Mouse (Mus musculus) heart, embryonic 12.5 days (tissue): ENCODE measurements around the gene Slc15a5. TPM values are rescaled to one million over a fixed set of nuclear protein-coding genes. Genes with fewer than 3 reads are reported as not detected.

Experiments
- ATAC-seq: fragments of 200-750 bp; cut with Nextera tagmentation; 2 replicates; pipeline ENCODE4 v1.8.0; 2017; ENCODE audit warnings: moderate TSS enrichment, moderate library complexity; ENCODE audit not compliant: insufficient number of reproducible peaks, low FRiP score
- H3K27ac ChIP-seq: fragments of 300-500 bp; sonication (generic); 2 replicates; pipeline ENCODE4 v1.5.1; 2016; ENCODE audit warnings: mild to moderate bottlenecking, moderate library complexity; ENCODE audit not compliant: poor library complexity, severe bottlenecking
- H3K27me3 ChIP-seq: fragments of 300-500 bp; sonication (generic); replicated peaks from 2 replicates; pipeline ENCODE4 v1.6.1; 2016; ENCODE audit warnings: mild to moderate bottlenecking, moderate library complexity
- H3K36me3 ChIP-seq: fragments of 300-500 bp; sonication (generic); 2 replicates; pipeline ENCODE4 v1.6.1; 2016; ENCODE audit warnings: mild to moderate bottlenecking, moderate library complexity
- H3K4me1 ChIP-seq: fragments of 300-500 bp; sonication (generic); replicated peaks from 2 replicates; pipeline ENCODE4 v1.6.1; 2016; ENCODE audit warnings: mild to moderate bottlenecking
- H3K4me2 ChIP-seq: fragments of 300-500 bp; sonication (generic); 2 replicates; pipeline ENCODE4 v1.6.1; 2016; ENCODE audit warnings: mild to moderate bottlenecking, moderate library complexity
- H3K4me3 ChIP-seq: fragments of 300-500 bp; sonication (generic); 2 replicates; pipeline ENCODE4 v1.5.1; 2016; ENCODE audit warnings: mild to moderate bottlenecking
- H3K9ac ChIP-seq: fragments of 300-500 bp; sonication (generic); 2 replicates; pipeline ENCODE4 v1.6.1; 2016; ENCODE audit warnings: mild to moderate bottlenecking, moderate library complexity
- H3K9me3 ChIP-seq: fragments of 300-500 bp; sonication (generic); replicated peaks from 2 replicates; pipeline ENCODE4 v1.6.1; 2016; ENCODE audit warnings: mild to moderate bottlenecking, moderate library complexity
- WGBS: fragments of 180-500 bp; shearing (Covaris S2); methylation state at CpG from one replicate; pipeline ENCODE4 v1.1.7; 2016; 5-methylcytosine and 5-hydroxymethylcytosine counted together
- polyA plus RNA-seq: library from polyadenylated mRNA; unstranded; fragments of >200 nt; fragmentation: Nextera tagmentation; extraction: Ambion mirVana; gene quantifications from 2 replicates; pipeline ENCODE4 v1.2.1, GENCODE M21; 2016

Slc15a5 gene
- polyA plus RNA-seq, 1 experiment from 2014 or later: not detected

DNA sequence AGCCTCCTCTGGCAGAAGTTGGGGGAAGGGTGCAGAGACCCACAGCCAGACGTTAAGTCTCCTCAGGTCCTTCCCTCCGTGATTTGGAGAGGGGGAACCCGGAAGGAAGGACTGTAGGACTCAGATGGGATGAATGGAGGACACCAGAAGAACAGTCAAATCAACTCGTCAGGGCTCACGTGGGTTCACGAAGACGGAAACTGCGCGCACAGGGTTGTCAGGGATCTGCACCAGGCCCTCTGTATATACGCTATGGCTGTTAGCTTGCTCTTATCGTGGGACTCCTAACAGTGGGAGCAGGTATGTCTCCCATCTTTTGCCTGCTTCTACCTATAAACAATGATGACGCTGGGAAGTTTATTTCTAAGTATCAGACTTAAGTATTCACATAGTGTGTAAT, 24.8 kb downstream of the Slc15a5 start:
- no peak overlapping the region for H3K4me3 ChIP-seq
- 74% methylated on average over 12 of the region's 12 CpGs for WGBS
- H3K27me3 ChIP-seq: 0 out of 2 replicates have a peak, but pooled peaks cover 3% of the 10 kb centered on the region
- no peak overlapping the region for H3K27ac ChIP-seq
- no peak overlapping the region for H3K4me2 ChIP-seq
- no peak for ATAC-seq
- H3K9ac ChIP-seq: no peak overlapping the region
- H3K9me3 ChIP-seq: no peaks in the 10 kb centered on the region
- no peaks in the 10 kb centered on the region for H3K36me3 ChIP-seq
- no peaks in the 10 kb centered on the region for H3K4me1 ChIP-seq

DNA sequence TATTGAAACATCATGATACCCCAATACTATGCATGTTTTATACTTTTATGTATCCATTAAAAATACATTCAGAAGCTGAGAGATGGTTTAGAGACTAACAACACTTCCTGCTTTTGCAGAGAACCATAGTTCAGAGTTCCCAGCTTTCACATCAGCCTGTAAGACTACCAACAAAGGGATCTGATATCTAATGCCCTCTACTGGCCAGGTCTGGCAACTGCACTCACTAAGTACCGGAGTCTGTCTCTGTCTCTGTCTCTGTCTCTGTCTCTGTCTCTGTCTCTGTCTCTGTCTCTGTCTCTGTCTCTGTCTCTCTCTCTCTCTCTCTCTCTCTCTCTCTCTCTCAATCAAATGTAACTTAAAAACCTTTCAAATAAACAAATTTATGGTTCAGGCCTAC, 25.6 kb downstream of the Slc15a5 start:
- H3K4me3 ChIP-seq: no peak overlapping the region
- no peak for ATAC-seq
- no peaks in the 10 kb centered on the region for H3K4me1 ChIP-seq
- no peaks in the 10 kb centered on the region for H3K36me3 ChIP-seq
- no peak overlapping the region for H3K4me2 ChIP-seq
- WGBS: 51% methylated on average over 1 of the region's 1 CpGs
- no peak overlapping the region for H3K9ac ChIP-seq
- 0 out of 2 replicates have a peak, but pooled peaks cover 3% of the 10 kb centered on the region for H3K27me3 ChIP-seq
- H3K9me3 ChIP-seq: no peaks in the 10 kb centered on the region
- no peak overlapping the region for H3K27ac ChIP-seq

DNA sequence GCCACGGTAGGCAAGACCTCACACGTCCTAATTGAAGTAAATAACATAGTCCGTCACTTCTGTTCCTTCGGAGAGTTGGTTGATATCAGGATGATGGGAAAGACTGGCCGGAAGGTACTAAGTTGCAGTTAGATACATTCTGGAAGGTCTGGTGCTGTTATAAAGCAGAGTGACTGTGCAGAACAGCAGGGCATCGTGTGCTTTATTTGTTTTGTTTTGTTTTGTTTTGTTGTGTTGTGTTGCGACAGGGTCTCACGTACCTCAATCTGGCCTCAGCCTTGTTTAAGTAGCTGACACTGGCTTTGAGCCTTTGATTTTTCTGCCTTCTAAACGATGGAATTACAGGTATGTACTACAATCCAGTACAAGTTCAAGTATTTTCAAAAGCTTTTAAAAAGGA, 26.0 kb downstream of the Slc15a5 start:
- Histone ChIP-seq H3K4me1 (no peaks in the 10 kb centered on the region), H3K27ac (no peak overlapping the region), H3K9ac (no peak overlapping the region), H3K4me3 (no peak overlapping the region), H3K36me3 (no peaks in the 10 kb centered on the region), H3K9me3 (no peaks in the 10 kb centered on the region), H3K27me3 (0 out of 2 replicates have a peak, but pooled peaks cover 3% of the 10 kb centered on the region), H3K4me2 (no peak overlapping the region)
- ATAC-seq: no peak
- 82% methylated on average over 9 of the region's 9 CpGs for WGBS

DNA sequence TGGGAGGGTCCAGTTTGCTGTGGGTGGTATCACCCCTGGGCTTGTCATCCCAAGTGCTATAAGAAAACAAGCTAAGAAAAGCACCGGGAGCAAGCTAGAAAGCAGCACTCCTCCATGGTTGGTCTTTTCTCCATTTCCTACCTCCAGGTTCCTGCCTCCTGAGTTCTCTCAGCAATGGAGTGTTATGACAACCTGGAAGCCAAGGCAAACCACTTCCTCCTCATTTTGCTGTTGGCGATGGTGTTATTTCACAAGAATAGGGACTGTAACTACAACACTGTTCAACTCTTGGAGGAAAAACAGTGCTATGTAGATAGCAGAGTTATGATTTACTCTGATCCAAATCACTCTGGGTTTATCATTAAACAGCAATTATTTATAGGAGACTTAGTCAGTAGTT, 34.4 kb downstream of the Slc15a5 start:
- Histone ChIP-seq H3K36me3 (no peaks in the 10 kb centered on the region), H3K9ac (no peak overlapping the region), H3K4me3 (no peak overlapping the region), H3K27ac (no peak overlapping the region), H3K4me2 (no peak overlapping the region), H3K4me1 (no peaks in the 10 kb centered on the region), H3K9me3 (peaks cover 18% of the 10 kb centered on the region; the same call in 1 of the 2 replicates), H3K27me3 (no peaks in the 10 kb centered on the region)
- no peak for ATAC-seq
- WGBS: 87% methylated on average over 2 of the region's 2 CpGs

DNA sequence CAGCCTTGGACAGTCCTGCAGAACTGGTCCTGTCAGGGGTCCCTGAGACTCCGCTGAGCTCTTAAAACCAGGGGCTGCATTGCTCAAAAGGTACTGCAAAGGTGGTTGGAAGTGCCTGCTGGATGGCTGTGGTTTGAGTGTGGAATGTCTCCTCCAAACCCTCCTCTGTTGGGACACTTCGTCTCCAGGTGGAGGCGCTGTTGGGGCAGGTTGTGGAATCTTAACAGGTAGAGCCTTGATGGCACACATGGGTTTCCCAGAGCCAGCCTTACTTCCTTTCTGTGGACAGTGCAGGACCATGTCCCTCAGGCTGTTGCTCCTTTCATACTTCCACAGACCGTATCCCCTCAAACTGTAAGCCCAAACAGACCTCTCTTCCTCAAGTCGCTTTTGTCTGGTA, 36.8 kb downstream of the Slc15a5 start:
- 88% methylated on average over 5 of the region's 5 CpGs for WGBS
- H3K9me3 ChIP-seq: peaks cover 20% of the 10 kb centered on the region

DNA sequence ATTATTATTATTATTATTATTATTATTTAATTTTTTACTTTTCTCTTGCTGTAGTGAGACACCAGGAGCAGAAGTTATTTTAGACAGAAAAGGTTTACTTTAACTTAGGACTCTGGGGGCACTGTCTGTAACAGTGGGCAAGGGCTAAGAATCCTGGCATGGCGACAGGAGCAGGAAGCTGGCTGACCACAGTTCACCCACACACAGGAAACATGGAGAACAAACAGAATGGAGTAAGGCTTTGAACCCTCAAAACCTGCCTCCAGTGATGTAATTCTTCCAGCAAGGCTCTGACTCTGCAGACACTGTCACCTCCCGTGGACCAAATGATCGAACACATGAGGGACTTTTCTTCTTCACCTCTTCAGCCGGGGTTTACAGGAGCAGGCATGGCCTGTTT, 37.9 kb downstream of the Slc15a5 start:
- Histone ChIP-seq H3K36me3 (no peaks in the 10 kb centered on the region), H3K9me3 (peaks cover 24% of the 10 kb centered on the region), H3K4me3 (no peak overlapping the region), H3K9ac (no peak overlapping the region), H3K27me3 (no peaks in the 10 kb centered on the region), H3K4me1 (no peaks in the 10 kb centered on the region), H3K27ac (no peak overlapping the region), H3K4me2 (no peak overlapping the region)
- 84% methylated on average over 4 of the region's 4 CpGs for whole genome bisulfite sequencing
- no peak for ATAC-seq

More for the DNA sequence above, 36.8 kb downstream of the Slc15a5 start:
- ATAC-seq: no peak
- Histone ChIP-seq H3K27ac (no peak overlapping the region), H3K9ac (no peak overlapping the region), H3K4me1 (no peaks in the 10 kb centered on the region), H3K27me3 (no peaks in the 10 kb centered on the region), H3K4me2 (no peak overlapping the region), H3K4me3 (no peak overlapping the region), H3K36me3 (no peaks in the 10 kb centered on the region)

DNA sequence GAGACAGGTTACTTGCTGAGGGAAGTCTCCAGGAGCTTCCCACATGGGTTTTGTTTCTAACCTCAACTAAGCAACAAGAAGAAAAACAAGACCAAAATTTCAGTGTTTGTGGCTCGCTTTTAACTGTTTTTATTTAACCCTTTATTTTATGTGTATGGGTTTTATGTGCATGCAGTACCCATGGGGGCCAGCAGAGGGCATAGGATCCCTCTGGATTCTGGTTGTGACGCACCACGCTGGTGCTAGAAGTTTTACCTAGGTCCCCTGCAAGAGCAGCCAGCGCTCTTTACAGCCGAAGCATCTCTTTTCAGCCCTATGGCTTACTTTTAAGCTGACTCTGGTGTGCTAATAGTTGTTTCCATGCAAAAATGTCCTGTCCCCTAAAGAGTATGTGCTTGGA, 42.1 kb downstream of the Slc15a5 start:
- Histone ChIP-seq H3K4me2 (no peak overlapping the region), H3K9me3 (peaks cover 8% of the 10 kb centered on the region), H3K36me3 (no peaks in the 10 kb centered on the region), H3K4me3 (no peak overlapping the region), H3K27me3 (no peaks in the 10 kb centered on the region), H3K9ac (no peak overlapping the region), H3K4me1 (no peaks in the 10 kb centered on the region), H3K27ac (no peak overlapping the region)
- ATAC-seq: no peak
- WGBS: 84% methylated on average over 5 of the region's 5 CpGs

DNA sequence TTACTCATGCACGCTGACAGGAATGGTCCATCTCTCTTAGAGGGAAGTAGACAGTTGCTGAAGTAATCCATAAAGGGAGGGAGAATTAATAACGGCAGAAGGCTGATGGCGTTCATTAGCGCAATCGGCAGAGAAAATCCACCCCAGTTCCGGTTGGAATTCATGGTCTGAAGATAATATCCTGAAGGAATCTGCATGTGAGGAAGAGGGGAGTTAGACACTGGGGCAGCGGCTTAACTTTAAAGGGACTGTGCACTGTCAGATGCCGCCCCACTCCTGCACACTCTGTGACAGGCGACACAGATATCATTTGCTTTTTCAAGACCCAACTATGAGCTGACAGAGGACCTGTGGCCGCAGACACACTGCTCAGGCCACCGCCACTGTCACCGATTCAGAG, 42.8 kb downstream of the Slc15a5 start:
- Histone ChIP-seq H3K4me2 (no peak overlapping the region), H3K4me1 (no peaks in the 10 kb centered on the region), H3K27ac (no peak overlapping the region), H3K4me3 (no peak overlapping the region), H3K9me3 (peaks cover 6% of the 10 kb centered on the region), H3K36me3 (no peaks in the 10 kb centered on the region), H3K9ac (no peak overlapping the region), H3K27me3 (no peaks in the 10 kb centered on the region)
- 68% methylated on average over 12 of the region's 12 CpGs for WGBS
- no peak for ATAC-seq

DNA sequence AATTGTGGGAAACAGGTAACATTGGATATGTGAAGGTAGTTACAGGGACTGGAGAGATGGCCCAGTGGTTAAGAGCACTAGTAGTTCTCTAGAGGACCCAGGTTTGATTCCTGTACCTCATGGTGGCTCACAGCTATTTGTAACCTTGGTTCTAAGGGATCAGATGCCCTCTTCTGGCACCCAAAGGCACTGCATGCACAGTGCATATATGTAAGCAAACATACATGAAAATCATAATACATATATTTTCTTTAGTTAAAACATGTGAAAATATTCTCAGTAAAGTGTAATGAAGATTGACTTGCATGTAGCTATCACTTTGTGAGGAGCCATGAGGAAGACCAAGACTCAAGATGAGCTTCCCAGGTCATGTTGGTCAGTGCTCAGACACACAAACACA, 62.8 kb downstream of the Slc15a5 start:
- Histone ChIP-seq H3K36me3 (no peaks in the 10 kb centered on the region), H3K27me3 (no peaks in the 10 kb centered on the region), H3K27ac (no peak overlapping the region), H3K4me2 (no peak overlapping the region), H3K9me3 (no peaks in the 10 kb centered on the region; the same call in 1 of the 2 replicates), H3K9ac (no peak overlapping the region), H3K4me3 (no peak overlapping the region), H3K4me1 (no peaks in the 10 kb centered on the region)
- no peak for ATAC-seq

DNA sequence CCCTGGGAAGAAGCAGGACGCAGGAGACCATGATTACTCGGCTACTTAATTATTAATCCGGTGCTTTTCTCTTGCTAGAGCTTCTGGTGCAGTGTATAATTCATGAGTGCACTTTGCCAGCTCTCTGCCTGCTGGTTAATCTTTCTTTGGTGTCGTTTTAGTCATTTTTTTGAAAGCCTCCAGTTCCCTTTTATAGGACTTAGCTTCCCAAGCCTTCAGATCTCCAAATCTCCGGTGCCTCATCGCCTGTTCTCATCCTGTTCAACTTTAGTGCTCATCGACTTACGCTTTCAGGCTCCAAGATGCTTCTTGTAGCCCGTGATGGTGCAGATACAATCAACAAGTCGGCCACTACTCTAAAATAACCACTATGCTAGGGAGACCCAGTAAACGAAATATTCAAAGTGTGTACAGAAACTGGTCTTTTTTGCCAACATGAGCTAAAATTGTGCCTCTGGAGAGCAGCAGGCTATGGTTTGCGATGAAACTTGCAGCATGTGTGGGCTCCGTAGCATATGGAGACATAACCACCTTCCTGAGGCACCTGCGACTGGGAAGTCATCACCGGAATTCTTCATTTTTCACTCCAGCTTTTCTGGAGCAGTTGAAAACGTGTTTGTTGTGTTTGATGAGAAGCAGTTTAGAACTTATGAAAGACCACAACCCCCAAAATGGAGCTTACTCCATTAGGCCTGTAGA, 64.6 kb downstream of the Slc15a5 start:
- no peaks in the 10 kb centered on the region for H3K36me3 ChIP-seq
- WGBS: 78% methylated on average over 16 of the region's 16 CpGs
- no peaks in the 10 kb centered on the region; the same call in 1 of the 2 replicates for H3K9me3 ChIP-seq
- ATAC-seq: no peak
- no peaks in the 10 kb centered on the region for H3K4me1 ChIP-seq
- no peak overlapping the region for H3K4me3 ChIP-seq
- H3K9ac ChIP-seq: no peak overlapping the region
- no peak overlapping the region for H3K27ac ChIP-seq
- H3K27me3 ChIP-seq: no peaks in the 10 kb centered on the region
- no peak overlapping the region for H3K4me2 ChIP-seq

DNA sequence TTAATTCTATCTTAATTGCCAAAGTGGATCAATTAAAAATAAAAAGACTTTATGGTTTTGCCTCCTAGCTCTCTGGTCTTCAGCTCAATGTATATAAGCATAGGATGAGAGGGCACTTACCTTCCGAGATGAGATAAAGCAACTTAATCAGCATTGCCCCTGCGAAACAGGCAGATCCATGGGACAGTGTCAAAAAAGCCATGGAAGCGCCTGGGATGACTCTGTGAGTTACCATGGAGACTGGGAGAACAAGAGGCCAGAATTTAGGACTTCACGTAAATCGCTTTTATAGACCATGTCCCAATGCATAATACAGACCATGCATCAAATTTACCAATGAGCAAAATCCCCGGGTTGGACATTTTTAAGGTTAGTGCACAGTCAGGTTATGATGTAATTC, 67.8 kb downstream of the Slc15a5 start:
- no peak overlapping the region for H3K9ac ChIP-seq
- H3K4me1 ChIP-seq: no peaks in the 10 kb centered on the region
- H3K4me3 ChIP-seq: no peak overlapping the region
- no peak for ATAC-seq
- H3K27ac ChIP-seq: no peak overlapping the region
- no peak overlapping the region for H3K4me2 ChIP-seq
- no peaks in the 10 kb centered on the region for H3K36me3 ChIP-seq
- WGBS: 87% methylated on average over 6 of the region's 6 CpGs
- no peaks in the 10 kb centered on the region for H3K27me3 ChIP-seq
- H3K9me3 ChIP-seq: no peaks in the 10 kb centered on the region; the same call in 1 of the 2 replicates

DNA sequence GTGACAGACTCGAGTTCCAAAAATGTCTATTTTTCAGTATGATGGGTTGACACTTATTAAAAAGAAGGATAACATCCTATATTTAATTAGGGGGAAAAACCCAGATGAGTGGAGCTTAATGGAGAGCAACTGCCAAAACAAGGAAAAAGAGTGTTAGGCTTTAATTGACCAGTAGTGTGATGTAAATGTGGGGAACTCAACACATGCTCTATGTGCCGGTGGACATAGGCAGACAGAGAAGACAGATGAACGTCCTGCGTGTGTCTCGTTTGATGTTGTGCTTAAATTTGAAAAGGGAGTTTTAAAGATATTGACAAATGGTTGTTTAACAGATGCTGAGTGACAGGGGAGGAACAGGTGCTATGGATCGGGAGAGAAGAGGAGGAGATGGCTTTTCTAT, 72.0 kb downstream of the Slc15a5 start:
- no peak overlapping the region for H3K4me3 ChIP-seq
- no peaks in the 10 kb centered on the region for H3K9me3 ChIP-seq
- ATAC-seq: no peak
- H3K4me1 ChIP-seq: no peaks in the 10 kb centered on the region
- no peak overlapping the region for H3K9ac ChIP-seq
- H3K36me3 ChIP-seq: no peaks in the 10 kb centered on the region
- H3K27me3 ChIP-seq: no peaks in the 10 kb centered on the region
- no peak overlapping the region for H3K27ac ChIP-seq
- WGBS: 76% methylated on average over 6 of the region's 6 CpGs
- H3K4me2 ChIP-seq: no peak overlapping the region
